Mouse (Mus musculus) MEL (cell line): Measurements from ENCODE around the gene Shisa6.

ENCODE experiments used
- CHD2 ChIP-seq: IDR thresholded peaks from 2 replicates; pipeline ENCODE4 v1.6.1; 2011; ENCODE audit warnings: low read length, improper control_type of control experiment
- CTCF ChIP-seq, 3 experiments: IDR thresholded peaks in 2 of 3; conservative IDR thresholded peaks in 1 of 3; 2 replicates each; pipeline ENCODE4 v1.5.1; 2011 to 2012; ENCODE audit warnings: low read length in 3 of 3, low read depth in 2 of 3, mild to moderate bottlenecking in 2 of 3, improper control_type of control experiment in 1 of 3, inconsistent platforms in 1 of 3, mixed read lengths in 1 of 3, moderate library complexity in 1 of 3; ENCODE audit not compliant: control insufficient read depth in 1 of 3, insufficient read depth in 1 of 3, poor library complexity in 1 of 3, severe bottlenecking in 1 of 3
- EP300 ChIP-seq, 2 experiments: IDR thresholded peaks; 2 replicates each; pipeline ENCODE4 v1.6.1; 2011; ENCODE audit warnings: improper control_type of control experiment in 2 of 2, low read length in 2 of 2, low read depth in 1 of 2, mild to moderate bottlenecking in 1 of 2
- HCFC1 ChIP-seq: IDR thresholded peaks from 2 replicates; pipeline ENCODE4 v1.6.1; 2012; ENCODE audit warnings: low read depth, mild to moderate bottlenecking, inconsistent platforms, low read length, improper control_type of control experiment, moderate library complexity
- KAT2A ChIP-seq: conservative IDR thresholded peaks from 2 replicates; pipeline ENCODE4 v1.6.1; 2012; ENCODE audit warnings: low read depth, low read length, improper control_type of control experiment, inconsistent platforms
- MAFK ChIP-seq: IDR thresholded peaks from 2 replicates; pipeline ENCODE4 v1.6.1; 2011; ENCODE audit warnings: low read depth, mild to moderate bottlenecking, low read length, improper control_type of control experiment, borderline replicate concordance
- MAX ChIP-seq: IDR thresholded peaks from 2 replicates; pipeline ENCODE4 v1.6.1; 2011; ENCODE audit warnings: low read length, improper control_type of control experiment
- NRF1 ChIP-seq: IDR thresholded peaks from 2 replicates; pipeline ENCODE4 v1.6.1; 2014; ENCODE audit warnings: low read depth, mild to moderate bottlenecking, inconsistent platforms, low read length, improper control_type of control experiment, moderate library complexity; ENCODE audit not compliant: poor library complexity, insufficient read depth, severe bottlenecking
- POLR2A ChIP-seq, 2 experiments: IDR thresholded peaks; 2 replicates each; pipeline ENCODE4 v1.6.1; 2011 to 2012; ENCODE audit warnings: low read length in 2 of 2, mild to moderate bottlenecking in 2 of 2, control low read depth in 1 of 2, improper control_type of control experiment in 1 of 2, low read depth in 1 of 2, moderate library complexity in 1 of 2; ENCODE audit not compliant: control insufficient read depth in 1 of 2, insufficient read depth in 1 of 2, poor library complexity in 1 of 2
- POLR2AphosphoS2 ChIP-seq: IDR thresholded peaks from 2 replicates; pipeline ENCODE4 v1.6.1; 2011; ENCODE audit warnings: low read length, improper control_type of control experiment
- TAL1 ChIP-seq: IDR thresholded peaks from 2 replicates; pipeline ENCODE4 v1.6.1; 2012; ENCODE audit warnings: mild to moderate bottlenecking, inconsistent platforms, low read length, moderate library complexity, mixed read lengths
- USF2 ChIP-seq, 2 experiments: IDR thresholded peaks; 2 replicates each; pipeline ENCODE4 v1.6.1; 2011 to 2012; ENCODE audit warnings: improper control_type of control experiment in 2 of 2, low read length in 2 of 2, borderline replicate concordance in 1 of 2, inconsistent platforms in 1 of 2, low read depth in 1 of 2, mild to moderate bottlenecking in 1 of 2; ENCODE audit not compliant: insufficient read depth in 1 of 2

DNA sequence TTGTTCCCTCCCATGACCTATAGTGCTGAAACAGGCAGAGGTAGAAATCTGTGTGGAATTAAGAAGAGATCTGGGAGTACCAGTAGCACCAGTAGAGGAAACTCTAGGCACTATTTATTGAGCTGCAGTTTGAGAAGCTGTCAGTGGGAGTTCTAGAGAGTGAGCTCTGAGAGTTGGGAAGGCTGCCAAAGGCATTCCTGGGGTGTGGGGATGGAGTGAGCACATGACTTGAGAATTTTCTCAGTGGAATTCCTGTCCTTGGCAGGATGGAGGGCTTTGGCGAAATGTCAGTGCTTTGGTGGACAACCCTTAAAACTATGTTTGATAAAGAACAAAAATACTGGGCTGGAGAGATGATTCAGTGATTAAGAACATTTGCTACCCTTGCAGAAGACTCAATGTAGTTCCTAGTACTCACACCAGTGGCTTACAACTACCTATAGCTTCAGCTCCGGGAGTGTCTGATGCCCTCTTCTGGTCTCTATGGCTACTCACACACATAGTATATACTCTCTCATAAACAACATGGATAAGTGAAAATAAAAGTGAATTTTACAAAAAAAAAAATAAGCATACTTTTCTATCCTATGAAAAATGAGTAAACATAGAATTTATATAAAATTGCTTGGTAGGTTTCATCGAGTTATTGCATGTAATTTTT, 337.0 kb downstream of the Shisa6 start:
- TF ChIP-seq NRF1 = no peak
- TF ChIP-seq CTCF (IDR thresholded peaks at IDR 0.05 in 2 of 3, conservative IDR thresholded peaks at IDR 0.05 in 1 of 3; ENCODE audit: control insufficient read depth in 1 of 3, insufficient read depth in 1 of 3, low read depth in 2 of 3, low read length in 3 of 3, poor library complexity in 1 of 3, severe bottlenecking in 1 of 3) = no peak; a peak in 1 of 6 replicates
- no peak for TF ChIP-seq POLR2A (IDR thresholded peaks at IDR 0.05; ENCODE audit: control insufficient read depth in 1 of 2, insufficient read depth in 1 of 2, low read depth in 1 of 2, low read length in 2 of 2, poor library complexity in 1 of 2)
- no peak for TF ChIP-seq MAFK
- no peak for TF ChIP-seq POLR2AphosphoS2
- TF ChIP-seq EP300 (IDR thresholded peaks at IDR 0.05; ENCODE audit: low read depth in 1 of 2, low read length in 2 of 2) = no peak
- TF ChIP-seq KAT2A = no peak
- no peak for TF ChIP-seq CHD2
- no peak for TF ChIP-seq TAL1
- no peak for TF ChIP-seq MAX
- no peak for TF ChIP-seq HCFC1
- no peak for TF ChIP-seq USF2 (IDR thresholded peaks at IDR 0.05; ENCODE audit: borderline replicate concordance in 1 of 2, insufficient read depth in 1 of 2, low read depth in 1 of 2, low read length in 2 of 2)
